Mouse (Mus musculus): ENCODE data around the gene 1110017D15Rik.
A peak's percentile ranks its signal among the peaks of the same experiment; 100 is the strongest.
"Not testable (repeated sequence)": the region's sequence is repeated elsewhere in the genome, so short reads cannot be mapped to it uniquely, and the experiment has no call there.

1110017D15Rik gene

DNA sequence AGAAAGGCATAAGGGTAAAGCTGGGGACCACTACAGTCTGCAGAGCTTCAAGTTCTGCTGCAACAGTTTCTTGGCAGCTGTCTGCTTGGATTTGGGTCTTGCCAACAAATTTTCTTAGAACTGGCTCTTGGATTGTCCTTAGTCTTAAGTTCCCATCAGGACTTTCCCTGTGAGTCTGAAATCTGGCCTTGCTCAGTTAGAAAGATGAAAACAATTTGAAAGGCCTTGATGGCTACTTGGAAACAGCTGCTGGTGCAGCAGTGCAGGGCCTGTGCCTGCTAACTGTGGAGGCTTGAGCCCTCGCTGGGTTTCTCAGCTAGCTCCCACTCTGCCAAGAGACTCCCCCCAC, 37.7 kb downstream of the 1110017D15Rik start:
- DNase-seq (ENCODE audit: low spot score), result peak; percentile 54

DNA sequence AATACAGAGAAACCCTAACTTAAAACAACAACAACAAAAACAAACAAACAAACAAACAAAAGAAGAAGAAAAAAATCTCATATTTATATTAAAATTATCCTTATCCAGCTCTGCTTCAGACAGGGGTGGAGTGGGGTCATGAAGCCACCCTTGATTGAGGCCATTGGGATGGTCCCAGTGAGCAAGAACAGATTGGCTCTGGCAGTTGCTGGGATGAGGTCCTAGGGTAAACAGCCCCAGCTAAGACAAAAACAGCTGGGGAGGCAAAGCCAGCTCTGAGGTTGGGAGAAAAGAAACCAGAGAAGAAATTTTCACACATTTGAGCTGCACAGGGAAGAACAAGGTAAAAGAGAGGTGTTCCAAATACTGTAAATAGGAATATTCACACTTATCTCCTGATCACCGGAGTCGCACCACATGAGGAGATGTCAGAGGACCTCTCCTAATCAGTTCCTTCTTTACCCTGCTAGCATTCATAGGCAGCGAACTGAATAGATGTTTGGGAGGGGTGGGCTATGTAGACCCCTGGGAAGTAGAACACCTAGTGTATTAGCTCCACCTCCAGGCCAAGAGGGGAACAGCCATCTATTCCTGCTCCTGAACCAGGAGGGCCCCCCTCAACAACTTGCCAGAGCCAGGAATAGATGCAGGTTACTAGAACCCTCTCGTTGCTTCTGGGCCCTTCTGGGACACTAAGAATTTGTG, 38.2 kb downstream of the 1110017D15Rik start:
- no peak for DNase-seq (ENCODE audit: low spot score)

DNA sequence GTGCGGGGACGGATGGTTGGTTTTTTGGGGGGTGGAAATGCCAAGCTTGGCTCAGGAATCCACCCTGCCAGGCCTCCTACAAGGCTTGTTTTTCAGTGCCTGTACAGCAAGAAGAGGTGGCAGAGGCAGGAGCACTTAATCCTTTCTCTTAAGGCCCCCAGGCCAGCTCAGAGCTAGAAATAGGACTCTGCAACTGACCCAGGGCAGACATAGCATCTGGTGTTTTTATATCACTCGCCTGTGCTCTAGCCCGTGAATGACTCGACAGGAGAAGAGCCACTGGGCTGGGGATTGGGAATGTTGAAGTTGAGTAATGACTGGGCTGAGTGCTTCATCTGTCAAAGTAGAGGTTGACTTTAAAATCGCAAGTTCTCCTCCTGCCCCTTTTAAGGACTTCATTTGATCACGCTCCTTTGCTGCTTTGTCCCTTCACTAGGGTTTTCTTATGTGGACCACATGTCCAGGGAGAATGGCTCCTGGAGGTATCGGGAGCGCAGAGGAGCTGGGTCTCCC, 39.4 kb downstream of the 1110017D15Rik start:
- no peak for DNase-seq (ENCODE audit: low spot score)

DNA sequence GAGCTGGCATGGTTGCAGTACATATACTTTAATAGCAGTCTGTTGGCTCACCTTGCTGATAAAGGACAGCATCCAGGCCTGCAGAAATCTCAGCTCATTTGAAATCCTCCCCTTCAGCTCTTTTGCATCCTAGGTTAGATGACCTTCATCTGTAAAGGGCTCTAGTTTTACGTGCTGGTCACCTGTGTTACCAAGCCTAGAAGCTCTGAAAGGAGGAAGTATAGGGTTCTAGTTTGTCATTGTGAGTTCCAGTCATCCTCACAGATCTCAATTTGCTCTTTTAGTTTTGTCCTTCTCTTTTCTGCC, 45.8 kb downstream of the 1110017D15Rik start:
- no peak for DNase-seq (ENCODE audit: low spot score)

DNA sequence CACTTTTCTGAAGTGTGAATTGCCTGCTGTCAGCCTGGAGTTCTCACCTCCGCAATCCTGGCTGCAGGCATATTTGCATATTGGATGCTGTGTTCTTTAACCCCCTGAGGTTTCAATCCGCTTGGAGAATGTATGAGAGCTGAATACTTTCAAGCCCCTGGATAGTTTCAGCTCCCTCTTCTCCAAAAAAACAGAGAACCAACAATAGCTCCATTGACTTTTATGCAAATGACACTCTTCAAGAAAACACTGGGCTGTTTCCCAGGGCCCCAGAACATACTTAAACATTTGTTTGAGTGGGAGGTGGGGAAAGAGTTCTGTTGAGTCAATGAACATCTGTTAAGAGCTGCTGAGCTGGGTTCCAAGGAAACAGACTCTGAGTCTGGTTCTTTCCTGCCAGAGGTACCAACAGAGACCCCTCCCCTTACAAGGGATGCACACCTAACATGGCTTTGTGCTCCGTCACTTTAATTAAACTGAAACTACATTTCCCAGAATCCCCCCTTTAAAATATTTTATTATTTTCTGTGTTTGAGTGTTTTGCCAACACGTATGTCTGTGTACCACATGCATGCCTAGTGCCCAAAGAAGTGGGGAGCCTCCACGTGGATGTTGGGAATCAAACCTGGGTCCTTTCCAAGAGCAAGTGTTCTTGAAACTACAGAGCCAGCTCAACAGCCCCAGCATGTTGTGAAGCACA, 46.3 kb downstream of the 1110017D15Rik start:
- DNase-seq (ENCODE audit: low spot score), result no peak

DNA sequence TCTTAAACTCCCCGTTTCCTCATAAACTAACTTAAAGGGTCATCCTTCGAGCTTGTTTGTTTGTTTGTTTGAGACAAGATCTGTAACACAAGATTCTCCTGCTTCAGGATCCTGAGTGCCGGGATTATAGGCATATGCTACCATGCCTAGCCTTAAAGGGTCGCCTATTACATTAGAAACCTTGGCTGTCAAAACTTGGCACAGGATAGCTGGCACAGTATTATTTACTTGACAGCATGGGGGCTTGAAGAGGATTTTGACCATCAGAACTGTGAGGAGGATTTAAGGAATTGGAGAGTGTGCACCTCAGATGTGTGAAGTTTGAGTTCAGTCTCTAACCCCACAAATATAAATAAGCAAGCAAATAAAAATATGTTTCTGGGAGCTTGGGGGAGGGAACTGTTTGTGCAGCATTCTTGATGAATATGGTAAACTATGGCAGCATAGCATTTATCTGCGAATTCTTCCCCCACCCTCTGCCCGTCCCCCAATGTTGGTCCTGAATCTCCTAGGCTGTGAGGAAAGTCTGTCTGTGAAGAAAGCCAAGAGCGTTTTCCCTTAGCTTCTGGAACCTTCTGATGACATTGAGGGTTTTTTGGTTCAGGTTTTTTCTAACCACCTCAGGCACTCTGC, 47.0 kb downstream of the 1110017D15Rik start:
- DNase-seq (ENCODE audit: low spot score), result no peak

DNA sequence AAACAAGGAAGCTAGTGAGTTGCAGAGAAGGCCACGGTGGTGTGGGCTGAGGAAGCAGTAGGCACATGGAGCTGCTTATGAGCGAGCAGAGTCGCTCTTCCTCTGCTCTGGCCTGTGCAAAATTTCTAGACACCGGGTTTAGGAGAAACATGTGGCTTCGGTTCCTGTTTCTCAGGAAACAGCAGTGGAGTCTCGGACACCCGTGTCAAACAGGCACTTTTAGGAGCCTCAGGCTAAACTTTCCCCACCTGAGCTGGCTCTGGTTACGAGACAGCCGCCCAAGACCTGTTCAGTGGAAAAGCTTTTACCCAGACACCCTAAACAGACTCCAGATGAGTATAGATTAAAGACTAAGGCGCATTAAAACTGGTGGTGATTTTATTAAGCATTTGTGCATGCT, 47.9 kb downstream of the 1110017D15Rik start:
- DNase-seq (ENCODE audit: low spot score), result no peak

DNA sequence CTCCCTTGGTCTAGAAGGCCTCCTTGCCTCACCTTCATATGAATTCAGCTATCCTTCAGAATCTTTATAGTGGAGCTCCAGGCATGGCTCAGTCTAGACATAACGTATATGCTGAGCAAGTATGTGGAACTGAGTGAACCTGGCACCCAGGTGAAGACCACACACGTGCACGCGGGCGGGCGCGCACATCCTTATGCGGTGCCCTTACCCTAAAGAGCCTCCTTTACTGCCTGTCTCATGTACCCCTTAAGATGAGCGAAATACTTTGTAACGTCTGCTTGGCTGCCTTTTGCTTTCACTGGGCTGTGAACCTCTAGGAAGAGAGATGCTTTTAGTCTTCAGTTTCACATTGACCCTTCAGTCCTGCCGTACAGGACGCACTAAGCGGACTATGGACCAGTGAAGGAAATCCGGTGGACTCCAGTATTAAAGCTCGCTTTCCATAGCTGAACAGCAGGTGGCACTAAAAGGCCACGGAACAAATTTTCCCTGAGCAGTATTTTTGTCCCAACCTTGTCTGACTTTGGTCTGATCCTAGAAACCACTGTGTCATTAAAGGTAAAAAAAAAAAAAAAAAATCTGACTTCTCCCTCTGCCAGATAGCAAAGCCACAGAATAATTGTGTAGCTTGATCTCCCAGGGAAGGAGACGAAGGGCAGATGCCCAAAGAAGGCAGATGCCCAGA, 48.6 kb downstream of the 1110017D15Rik start:
- DNase-seq (ENCODE audit: low spot score), result no peak

DNA sequence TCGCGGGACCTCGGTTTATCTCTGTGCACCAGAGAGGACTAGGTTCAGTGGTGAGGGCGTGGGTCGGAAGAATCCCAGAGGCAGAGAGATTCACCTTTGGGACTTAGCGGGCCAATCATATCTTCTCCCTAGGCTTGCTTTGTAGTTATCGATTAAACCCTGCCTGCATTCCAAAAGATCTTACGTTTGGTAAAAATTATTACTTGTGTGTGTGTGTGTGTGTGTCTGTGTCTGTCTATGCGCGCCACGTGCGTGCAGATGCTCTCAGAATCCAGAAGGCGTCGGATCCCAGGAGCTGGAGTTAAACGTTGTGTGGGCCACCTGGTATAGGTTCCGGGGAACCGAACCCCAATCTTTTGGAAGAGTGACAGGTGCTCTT, 51.9 kb downstream of the 1110017D15Rik start:
- DNase-seq (ENCODE audit: low spot score), result no peak

DNA sequence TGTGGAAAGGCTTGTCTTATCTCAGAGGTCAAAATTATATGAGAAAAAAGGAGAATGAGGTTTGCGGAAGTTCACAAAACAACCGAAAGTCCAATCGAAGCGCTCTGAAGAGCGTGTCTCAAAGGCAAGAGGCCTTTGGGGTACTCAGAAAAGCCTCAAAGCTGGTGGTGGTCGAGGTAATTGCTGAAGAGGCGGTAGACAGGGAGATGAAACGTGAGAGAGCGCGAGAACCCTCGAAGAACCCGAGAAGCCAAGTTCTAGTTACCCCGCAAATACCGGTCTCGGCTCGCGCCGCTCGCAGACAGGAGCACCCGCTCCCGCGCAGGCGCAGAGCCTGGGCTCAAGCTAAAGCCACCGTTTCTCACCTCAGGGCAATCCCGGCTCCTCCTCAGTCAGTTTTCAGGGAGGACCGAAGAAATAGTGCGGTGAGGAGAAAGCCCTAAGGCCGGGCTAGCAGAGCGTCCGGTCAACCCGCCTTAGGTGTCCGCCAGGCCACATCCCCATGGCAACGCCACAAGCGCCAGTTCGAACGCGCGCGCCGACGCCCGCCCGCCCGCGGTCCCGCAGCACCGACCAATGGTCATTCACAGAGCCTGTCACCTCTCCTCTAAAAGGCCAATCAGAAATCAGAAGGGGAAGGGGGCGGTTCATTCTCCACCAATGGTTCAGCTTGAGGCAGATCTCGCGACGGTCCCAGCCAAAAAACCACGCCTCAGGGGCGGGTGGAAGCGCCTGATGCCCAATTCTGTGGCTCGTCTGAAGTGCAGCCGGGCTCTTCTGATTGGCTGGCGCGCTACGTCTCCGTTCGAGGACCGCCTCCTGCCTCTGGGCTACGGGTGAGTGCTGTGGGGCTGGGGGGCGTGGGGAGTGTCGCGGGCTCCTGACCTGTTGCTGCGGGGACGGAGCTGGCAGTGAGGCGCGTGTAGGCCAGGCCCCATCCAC, 52.5 kb downstream of the 1110017D15Rik start, which contains the start of the genes Kif24 and Nudt2:
Gene Kif24 (minus strand): TSS at position 543 of the 942 bp plus-strand sequence.
Gene Nudt2 (plus strand): TSS at position 807 of the 942 bp plus-strand sequence.
- DNase-seq (ENCODE audit: low spot score), result peak; percentile 98

DNA sequence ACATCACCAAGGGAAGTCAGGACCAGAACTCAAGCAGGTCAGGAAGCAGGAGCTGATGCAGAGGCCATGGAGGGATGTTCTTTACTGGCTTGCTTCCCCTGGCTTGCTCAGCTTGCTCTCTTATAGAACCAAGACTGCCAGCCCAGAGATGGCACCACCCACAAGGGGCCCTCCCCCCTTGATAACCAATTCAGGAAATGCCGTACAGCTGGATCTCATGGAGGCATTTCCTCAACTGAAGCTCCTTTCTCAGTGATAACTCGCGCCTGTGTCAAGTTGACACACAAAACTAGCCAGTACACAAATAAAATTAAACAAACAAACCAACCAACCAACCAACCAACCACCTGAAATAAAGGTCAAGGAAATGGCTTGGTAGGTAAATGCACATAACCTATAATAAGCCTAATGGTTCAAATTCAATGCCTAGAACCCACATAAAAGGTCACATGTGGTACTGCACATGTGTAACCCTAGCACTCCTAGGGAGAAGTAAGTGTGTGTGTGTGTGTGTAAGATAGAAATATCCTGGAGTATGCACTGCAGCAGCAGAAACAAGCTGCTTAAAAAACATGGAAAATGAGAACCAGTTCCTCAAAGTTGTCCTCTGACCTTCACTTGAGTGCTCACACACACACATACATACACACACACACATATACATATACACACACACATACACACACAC, 53.9 kb downstream of the 1110017D15Rik start:
- DNase-seq (ENCODE audit: low spot score), result not testable (repeated sequence)

DNA sequence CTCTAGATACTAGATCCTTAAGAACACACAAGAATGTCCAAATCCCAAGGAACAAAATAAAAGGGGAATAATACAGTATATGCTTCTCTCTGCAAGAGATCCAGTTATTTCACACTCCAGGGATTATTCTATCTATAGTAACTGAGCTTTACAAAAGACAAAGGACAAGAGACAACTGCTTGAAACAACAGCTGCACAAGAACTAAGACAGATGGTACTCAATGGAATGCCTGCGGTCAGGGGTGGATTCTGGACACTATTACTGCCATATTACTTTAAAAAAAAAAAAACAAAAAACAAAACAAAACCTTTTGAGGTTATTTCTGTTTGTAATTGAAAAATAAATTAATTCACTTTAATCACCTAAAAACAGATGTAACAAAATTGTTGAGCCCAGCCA, 56.4 kb downstream of the 1110017D15Rik start:
- DNase-seq (ENCODE audit: low spot score), result no peak
